Mouse (Mus musculus) heart, adult 2 months (tissue): ENCODE data around the gene Axin1.

Experiments used
- CTCF ChIP-seq: fragments of 200-600 bp; IDR thresholded peaks from 2 replicates; pipeline ENCODE4 v1.8.1; 2022; ENCODE audit warnings: antibody characterized with exemption, mild to moderate bottlenecking, moderate library complexity
- POLR2A ChIP-seq: fragments of 200-500 bp; IDR thresholded peaks from 2 replicates; pipeline ENCODE4 v1.6.1; 2011; ENCODE audit warnings: mild to moderate bottlenecking, low read depth, low read length, control low read depth; ENCODE audit not compliant: insufficient read depth

DNA sequence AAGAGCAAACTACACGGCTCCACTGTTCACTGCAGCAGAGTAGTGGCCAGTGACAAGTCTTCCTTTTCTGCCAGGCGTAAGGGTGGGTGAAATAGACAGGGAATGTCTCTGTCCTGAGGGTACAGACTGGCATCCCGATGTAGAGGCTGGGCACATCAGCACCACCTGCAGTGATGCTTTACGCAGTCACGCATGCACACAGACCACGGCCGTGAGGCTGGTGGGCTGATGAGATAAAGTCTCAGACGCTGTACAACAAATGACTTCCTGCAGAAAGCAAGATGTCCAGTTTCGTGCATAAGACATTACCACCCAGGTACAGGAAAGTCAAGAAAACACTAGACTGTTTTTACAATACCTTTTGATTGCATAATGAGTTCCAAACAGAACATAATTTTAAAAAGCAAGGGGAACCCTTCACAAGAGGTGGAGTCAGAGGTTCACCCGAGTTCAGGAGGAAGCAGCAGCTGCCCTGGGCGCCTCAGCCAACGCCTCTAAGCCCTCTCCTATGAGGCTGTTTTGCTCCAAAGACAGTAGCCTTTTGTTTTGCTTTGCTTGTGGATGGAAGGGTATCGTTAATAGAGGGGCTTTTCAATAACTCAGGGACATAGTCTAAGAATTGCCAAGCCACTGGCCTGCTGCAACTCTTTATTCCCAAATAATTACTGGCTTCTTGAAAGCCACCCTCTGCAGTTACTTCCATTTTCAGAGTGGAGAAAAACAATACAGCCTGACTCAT lies 96.8 kb downstream of the Axin1 start:
- TF ChIP-seq CTCF (no peak), POLR2A (no peak)
